Mouse (Mus musculus): ENCODE results near the gene AI464131. TPM values are rescaled to one million over a fixed set of nuclear protein-coding genes. Genes with fewer than 3 reads are reported as not detected.
"Not testable (repeated sequence)": the region's sequence is repeated elsewhere in the genome, so short reads cannot be mapped to it uniquely, and the experiment has no call there.

Gene AI464131
- polyA plus RNA-seq, 1 experiment from 2014 or later: 6.6 TPM

GRCm38 (mm10) chr4:41468396-41469080 lies 34.3 kb downstream of the AI464131 start:
- H3K4me1 ChIP-seq: peaks cover 19% of the 10 kb centered on the region
- H3K4me3 ChIP-seq: no peak overlapping the region
- no peak overlapping the region for H3K27ac ChIP-seq
- WGBS: 54% methylated on average over 17 of the region's 17 CpGs
- no peaks in the 10 kb centered on the region for H3K27me3 ChIP-seq
- no peaks in the 10 kb centered on the region for H3K9me3 ChIP-seq
- H3K9ac ChIP-seq: no peak overlapping the region
- no peak for ATAC-seq (ENCODE audit: insufficient number of reproducible peaks, low FRiP score, low TSS enrichment, low read depth)
- no peaks in the 10 kb centered on the region for H3K36me3 ChIP-seq
- no peak overlapping the region for H3K4me2 ChIP-seq

GRCm38 (mm10) chr4:41465287-41465665 lies 37.6 kb downstream of the AI464131 start:
- Histone ChIP-seq H3K4me2 (peak overlapping the region; percentile 56), H3K4me3 (peak overlapping the region; percentile 62), H3K27ac (0 out of 2 replicates have a peak overlapping the region, but pooled peaks have one; percentile 54), H3K27me3 (no peaks in the 10 kb centered on the region), H3K4me1 (peaks cover 9% of the 10 kb centered on the region), H3K36me3 (0 out of 2 replicates have a peak, but pooled peaks cover 2% of the 10 kb centered on the region), H3K9ac (peak overlapping the region; percentile 67), H3K9me3 (no peaks in the 10 kb centered on the region)
- ATAC-seq (ENCODE audit: insufficient number of reproducible peaks, low FRiP score, low TSS enrichment, low read depth): no peak
- WGBS: 2% methylated on average over 17 of the region's 17 CpGs

GRCm38 (mm10) chr4:41464345-41465286 lies 38.3 kb downstream of the AI464131 start, which contains the start of the genes Kif24 and Nudt2:
Gene Kif24, minus strand, starts transcription at chr4:41464887.
Gene Nudt2, plus strand, starts transcription at chr4:41465151.
- H3K27me3 ChIP-seq: no peaks in the 10 kb centered on the region
- whole genome bisulfite sequencing: under 1% methylated on average over 70 of the region's 70 CpGs
- H3K4me2 ChIP-seq: peak within 1 kb of the TSS; percentile 56
- peak within 1 kb of the TSS; percentile 67 for H3K9ac ChIP-seq
- peak within 1 kb of the TSS; percentile 62 for H3K4me3 ChIP-seq
- H3K27ac ChIP-seq: peak within 1 kb of the TSS; percentile 62
- H3K9me3 ChIP-seq: no peaks in the 10 kb centered on the region
- ATAC-seq (ENCODE audit: insufficient number of reproducible peaks, low FRiP score, low TSS enrichment, low read depth): peak; percentile 99
- H3K36me3 ChIP-seq: 0 out of 2 replicates have a peak, but pooled peaks cover 2% of the 10 kb centered on the region
- H3K4me1 ChIP-seq: peaks cover 6% of the 10 kb centered on the region

- ATAC-seq (ENCODE audit: insufficient number of reproducible peaks, low FRiP score, low TSS enrichment, low read depth); H3K9me3 ChIP-seq; H3K9ac ChIP-seq; H3K4me3 ChIP-seq; H3K27ac ChIP-seq; H3K36me3 ChIP-seq; H3K27me3 ChIP-seq; H3K4me1 ChIP-seq: not testable (repeated sequence)
- H3K4me2 ChIP-seq: peak overlapping the region; percentile 51; the same call in 1 of the 2 replicates
- WGBS: 67% methylated on average over 3 of the region's 3 CpGs
Measured at GRCm38 (mm10) chr4:41463051-41463738, 39.7 kb downstream of the AI464131 start.

GRCm38 (mm10) chr4:41460690-41461089 lies 42.2 kb downstream of the AI464131 start:
- Histone ChIP-seq H3K9ac (no peak overlapping the region), H3K36me3 (0 out of 2 replicates have a peak, but pooled peaks cover 2% of the 10 kb centered on the region), H3K27ac (no peak overlapping the region), H3K4me3 (no peak overlapping the region), H3K27me3 (no peaks in the 10 kb centered on the region), H3K4me2 (no peak overlapping the region), H3K4me1 (0 out of 2 replicates have a peak, but pooled peaks cover 2% of the 10 kb centered on the region), H3K9me3 (no peaks in the 10 kb centered on the region)
- ATAC-seq (ENCODE audit: insufficient number of reproducible peaks, low FRiP score, low TSS enrichment, low read depth): no peak
- WGBS: 97% methylated on average over 1 of the region's 1 CpGs

GRCm38 (mm10) chr4:41447595-41447994 lies 55.3 kb downstream of the AI464131 start:
- H3K4me1 ChIP-seq: no peaks in the 10 kb centered on the region
- no peak overlapping the region for H3K4me3 ChIP-seq
- H3K9me3 ChIP-seq: no peaks in the 10 kb centered on the region
- no peaks in the 10 kb centered on the region for H3K27me3 ChIP-seq
- no peak overlapping the region for H3K4me2 ChIP-seq
- WGBS: 88% methylated on average over 3 of the region's 3 CpGs
- no peak overlapping the region for H3K9ac ChIP-seq
- ATAC-seq (ENCODE audit: insufficient number of reproducible peaks, low FRiP score, low TSS enrichment, low read depth): no peak
- H3K27ac ChIP-seq: no peak overlapping the region
- no peaks in the 10 kb centered on the region for H3K36me3 ChIP-seq

Other genes starting within 250 kb of the AI464131 start
- gene Ubap2, start 227.9 kb downstream of the AI464131 start, polyA plus RNA-seq (2015; fragmentation: Nextera tagmentation; extraction: Ambion mirVana): 56.9 and 68.8 TPM in 2 replicates
- gene Dcaf12, start 188.2 kb downstream of the AI464131 start, polyA plus RNA-seq (2015; fragmentation: Nextera tagmentation; extraction: Ambion mirVana): 58.6 and 60.6 TPM in 2 replicates
- 49.7 and 51.4 TPM in 2 replicates for gene Ubap1, start 154.1 kb downstream of the AI464131 start, polyA plus RNA-seq (2015; fragmentation: Nextera tagmentation; extraction: Ambion mirVana)
- gene Kif24, start 38.2 kb downstream of the AI464131 start, polyA plus RNA-seq (2015; fragmentation: Nextera tagmentation; extraction: Ambion mirVana): 5.8 and 7.2 TPM in 2 replicates
- gene Nudt2, start 37.9 kb downstream of the AI464131 start, polyA plus RNA-seq (2015; fragmentation: Nextera tagmentation; extraction: Ambion mirVana): 45.5 and 46.4 TPM in 2 replicates
- 0.88 and 1.1 TPM in 2 replicates for gene 1110017D15Rik, start 14.3 kb upstream of the AI464131 start, polyA plus RNA-seq (2015; fragmentation: Nextera tagmentation; extraction: Ambion mirVana)
- gene Fam219a, start 66.5 kb upstream of the AI464131 start, polyA plus RNA-seq (2015; fragmentation: Nextera tagmentation; extraction: Ambion mirVana): 2.7 and 2.8 TPM in 2 replicates
- 1.2 TPM in 2 replicates for gene Dnaic1, start 66.7 kb upstream of the AI464131 start, polyA plus RNA-seq (2015; fragmentation: Nextera tagmentation; extraction: Ambion mirVana)
- gene Enho, start 137.2 kb upstream of the AI464131 start, polyA plus RNA-seq (2015; fragmentation: Nextera tagmentation; extraction: Ambion mirVana): 8.7 and 9.5 TPM in 2 replicates
- gene Cntfr, start 194.0 kb upstream of the AI464131 start, polyA plus RNA-seq (2015; fragmentation: Nextera tagmentation; extraction: Ambion mirVana): 7.1 and 9.0 TPM in 2 replicates
- 431 and 444 TPM in 2 replicates for gene Il11ra1, start 196.9 kb upstream of the AI464131 start, polyA plus RNA-seq (2015; fragmentation: Nextera tagmentation; extraction: Ambion mirVana)
- 66.0 and 69.1 TPM in 2 replicates for gene Rpp25l, start 210.5 kb upstream of the AI464131 start, polyA plus RNA-seq (2015; fragmentation: Nextera tagmentation; extraction: Ambion mirVana)
- 113 and 123 TPM in 2 replicates for gene Dctn3, start 220.1 kb upstream of the AI464131 start, polyA plus RNA-seq (2015; fragmentation: Nextera tagmentation; extraction: Ambion mirVana)
- not detected in 2 replicates for gene Arid3c, start 228.1 kb upstream of the AI464131 start, polyA plus RNA-seq (2015; fragmentation: Nextera tagmentation; extraction: Ambion mirVana)

All from limb, embryonic 15.5 days (tissue).